Mouse (Mus musculus): ENCODE results near the gene Galnt7.
A peak's percentile ranks its signal among the peaks of the same experiment; 100 is the strongest.

Galnt7 gene

DNA sequence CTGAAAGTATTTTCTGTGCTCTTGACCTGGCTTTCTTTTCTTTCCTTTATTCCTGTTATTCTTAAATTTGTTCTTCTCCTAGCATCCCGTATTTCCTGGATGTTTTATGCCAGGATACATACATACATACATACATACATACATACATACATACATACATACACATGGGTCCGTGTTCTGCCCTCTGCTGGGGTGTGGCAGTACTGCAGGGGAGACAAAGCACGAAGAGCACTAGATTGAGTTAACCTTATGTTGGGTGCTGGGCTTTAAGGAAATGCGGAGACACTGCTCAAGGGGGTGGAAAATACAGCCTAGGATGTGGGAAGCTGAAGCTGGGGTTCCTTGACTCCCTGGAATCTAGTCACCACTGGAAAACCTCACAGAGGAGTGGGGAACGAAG, 149.2 kb downstream of the Galnt7 start:
- no peak for DNase-seq (ENCODE audit: extremely low read depth, low read depth)

DNA sequence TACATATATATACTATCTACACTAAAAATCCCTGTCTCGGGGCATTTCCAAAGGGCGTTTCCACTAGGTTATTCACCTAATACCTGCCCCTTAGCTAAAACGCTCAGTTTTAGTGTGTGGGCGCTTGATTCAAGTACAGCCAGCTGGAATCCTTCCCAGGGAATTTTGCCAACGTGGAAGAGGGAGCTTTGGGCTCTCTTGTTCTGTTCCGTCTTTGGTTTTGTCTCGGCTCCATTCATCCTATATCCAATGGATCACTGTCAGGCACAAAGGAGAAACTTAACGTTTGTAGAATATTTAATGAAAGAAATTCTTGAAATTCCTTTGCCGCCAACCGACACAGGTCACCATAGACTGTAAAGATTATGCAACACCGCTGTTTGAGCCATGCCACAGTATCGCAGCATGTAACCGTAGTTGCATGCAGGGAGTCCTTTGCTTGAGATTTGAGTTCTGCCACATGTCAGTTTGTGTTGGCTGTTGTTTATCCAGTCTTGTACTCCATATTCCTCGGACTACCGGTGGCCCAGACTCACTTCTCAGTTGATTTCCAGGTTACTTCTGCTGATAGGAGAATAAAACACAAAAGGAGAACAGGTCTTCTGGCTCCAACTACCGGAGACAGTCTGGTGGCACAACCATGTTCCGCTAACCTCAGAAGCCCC, 153.9 kb downstream of the Galnt7 start:
- no peak for DNase-seq (ENCODE audit: extremely low read depth, low read depth)

DNA sequence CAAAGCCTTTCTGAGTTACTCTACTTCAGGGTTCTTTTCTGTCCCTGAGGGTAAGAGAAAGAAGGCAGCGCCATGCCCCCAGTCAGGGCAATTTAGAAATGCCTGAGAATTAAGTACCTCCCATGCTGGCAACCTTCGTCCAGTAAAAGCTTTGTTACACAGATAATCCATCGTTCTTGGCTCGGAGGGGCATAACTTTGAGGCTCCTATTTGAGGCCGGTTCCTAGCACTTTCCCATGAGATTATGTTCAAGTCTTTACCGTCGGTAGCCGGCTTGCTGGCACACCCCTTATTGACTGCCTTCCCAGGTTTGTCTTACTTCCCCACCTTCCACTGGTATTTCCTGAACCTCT, 154.4 kb downstream of the Galnt7 start:
- DNase-seq (ENCODE audit: extremely low read depth, low read depth): no peak

DNA sequence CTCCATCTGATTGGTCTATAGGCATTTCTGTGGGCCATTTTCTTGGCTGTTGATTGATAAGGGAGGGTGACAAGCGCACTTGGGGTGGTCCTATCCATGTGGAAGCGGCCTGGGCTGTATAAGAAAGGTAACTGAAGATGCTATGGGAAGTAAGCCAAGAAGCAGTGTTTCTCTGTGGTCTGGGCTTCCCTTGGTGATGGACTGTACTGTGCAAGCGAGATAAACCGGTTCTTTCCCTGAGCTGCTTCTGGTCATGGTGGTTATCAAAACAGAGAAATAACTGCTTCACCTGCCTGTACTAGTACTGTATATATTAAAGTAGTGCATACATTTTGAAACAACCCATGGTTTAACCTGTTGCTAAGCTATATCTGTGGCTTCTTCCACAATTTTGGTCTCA, 161.0 kb downstream of the Galnt7 start:
- DNase-seq (ENCODE audit: extremely low read depth, low read depth): peak; percentile 76

DNA sequence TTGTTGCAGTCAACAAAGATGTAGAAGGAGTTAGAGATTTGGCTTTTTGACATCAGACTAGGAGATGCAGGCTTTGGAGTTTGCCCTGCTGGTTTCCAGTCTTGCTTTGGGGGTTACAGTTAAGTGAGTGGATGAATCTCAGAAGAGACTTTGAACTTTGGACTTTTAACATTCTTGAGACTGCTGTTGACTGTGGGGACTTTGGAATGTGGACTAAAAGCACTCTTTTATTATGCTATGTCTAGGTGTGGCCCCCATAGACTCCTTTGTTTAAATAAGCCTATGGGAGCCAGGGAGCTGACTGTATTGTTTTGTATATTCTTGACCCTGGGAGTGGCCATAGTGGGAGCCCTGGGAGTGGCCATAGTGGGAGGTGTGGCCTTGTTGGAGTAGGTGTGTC, 162.9 kb downstream of the Galnt7 start:
- DNase-seq (ENCODE audit: extremely low read depth, low read depth): no peak

DNA sequence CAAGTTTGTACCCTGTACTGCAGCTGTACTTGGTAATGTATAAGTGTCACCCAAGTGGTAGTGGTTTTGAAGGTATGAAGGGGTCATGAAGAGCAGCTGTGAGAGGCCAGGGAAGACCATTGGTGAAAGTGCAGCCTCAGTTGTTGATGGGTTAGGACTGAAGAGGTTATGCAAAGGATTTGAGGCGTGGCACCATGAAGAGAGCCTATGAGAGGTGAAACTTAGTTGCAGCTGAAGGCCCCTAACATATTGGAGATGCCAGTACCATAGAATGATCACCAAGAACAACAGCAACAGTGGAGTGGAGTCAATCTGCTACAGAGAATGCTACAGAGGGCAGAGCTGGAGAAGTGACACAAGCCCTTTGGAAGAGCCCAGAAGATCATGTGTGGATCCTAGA, 163.5 kb downstream of the Galnt7 start:
- no peak for DNase-seq (ENCODE audit: extremely low read depth, low read depth)

DNA sequence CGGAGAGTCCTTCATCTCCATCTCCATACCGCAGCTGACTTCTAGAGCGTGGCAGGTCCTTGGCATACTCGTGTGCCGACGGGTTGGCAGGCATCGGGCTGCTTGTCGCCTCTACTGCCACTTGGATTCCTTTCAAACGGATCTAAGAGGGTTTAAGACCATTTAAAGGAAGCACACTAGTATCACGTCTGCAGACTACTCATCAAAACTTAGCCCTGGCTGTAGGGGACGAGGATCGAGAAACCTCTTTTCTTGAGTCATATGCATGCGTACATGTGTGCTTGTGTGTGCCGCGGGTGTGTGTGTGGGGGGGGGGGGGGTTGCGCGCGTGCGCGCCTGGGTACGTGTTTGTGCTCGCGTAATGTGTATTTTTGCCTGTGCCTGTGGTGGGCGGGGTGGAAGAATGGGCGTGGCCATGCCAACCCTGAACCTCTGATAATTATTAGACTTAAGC, 164.5 kb downstream of the Galnt7 start:
- peak; percentile 63 for DNase-seq (ENCODE audit: extremely low read depth, low read depth)

DNA sequence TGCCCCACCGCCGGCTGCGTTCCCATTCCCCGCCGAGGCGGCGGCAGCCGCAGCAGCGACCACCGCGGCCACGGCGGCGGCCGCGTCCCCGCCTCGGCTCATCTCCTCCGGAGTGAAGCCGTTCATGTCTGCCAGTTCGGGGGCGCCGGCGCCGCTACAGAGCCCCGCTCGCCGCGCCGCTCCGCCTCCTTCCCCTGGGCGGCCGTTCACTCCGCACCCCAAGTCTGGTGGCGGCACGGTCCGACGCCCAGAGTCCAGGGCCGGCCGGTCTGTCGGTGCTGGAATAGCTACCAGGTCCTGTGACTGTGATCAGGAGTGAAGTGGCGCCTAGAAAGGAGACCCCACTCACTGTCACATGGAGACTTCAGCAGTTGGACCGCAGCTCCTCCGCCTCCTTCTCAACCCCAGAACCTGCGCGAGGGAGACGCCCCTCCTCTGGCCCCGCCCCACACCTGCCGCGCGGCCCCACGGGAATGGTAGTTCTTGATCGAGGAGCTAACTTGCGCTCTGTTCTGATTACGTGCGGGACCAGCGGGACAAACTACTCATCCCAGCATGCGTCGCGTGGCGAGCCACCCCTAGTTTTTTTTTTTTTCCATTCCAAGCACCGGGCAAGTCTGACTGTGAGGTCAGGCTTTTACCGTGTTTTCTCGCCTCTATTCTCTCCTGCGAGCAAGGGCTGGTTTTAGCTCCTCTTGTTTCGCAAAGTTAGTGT, 165.2 kb downstream of the Galnt7 start, which contains the start of gene Sap30:
Gene Sap30 (minus strand): TSS at position 420 of the 715 bp plus-strand sequence.
- DNase-seq (ENCODE audit: extremely low read depth, low read depth): peak; percentile 95

DNA sequence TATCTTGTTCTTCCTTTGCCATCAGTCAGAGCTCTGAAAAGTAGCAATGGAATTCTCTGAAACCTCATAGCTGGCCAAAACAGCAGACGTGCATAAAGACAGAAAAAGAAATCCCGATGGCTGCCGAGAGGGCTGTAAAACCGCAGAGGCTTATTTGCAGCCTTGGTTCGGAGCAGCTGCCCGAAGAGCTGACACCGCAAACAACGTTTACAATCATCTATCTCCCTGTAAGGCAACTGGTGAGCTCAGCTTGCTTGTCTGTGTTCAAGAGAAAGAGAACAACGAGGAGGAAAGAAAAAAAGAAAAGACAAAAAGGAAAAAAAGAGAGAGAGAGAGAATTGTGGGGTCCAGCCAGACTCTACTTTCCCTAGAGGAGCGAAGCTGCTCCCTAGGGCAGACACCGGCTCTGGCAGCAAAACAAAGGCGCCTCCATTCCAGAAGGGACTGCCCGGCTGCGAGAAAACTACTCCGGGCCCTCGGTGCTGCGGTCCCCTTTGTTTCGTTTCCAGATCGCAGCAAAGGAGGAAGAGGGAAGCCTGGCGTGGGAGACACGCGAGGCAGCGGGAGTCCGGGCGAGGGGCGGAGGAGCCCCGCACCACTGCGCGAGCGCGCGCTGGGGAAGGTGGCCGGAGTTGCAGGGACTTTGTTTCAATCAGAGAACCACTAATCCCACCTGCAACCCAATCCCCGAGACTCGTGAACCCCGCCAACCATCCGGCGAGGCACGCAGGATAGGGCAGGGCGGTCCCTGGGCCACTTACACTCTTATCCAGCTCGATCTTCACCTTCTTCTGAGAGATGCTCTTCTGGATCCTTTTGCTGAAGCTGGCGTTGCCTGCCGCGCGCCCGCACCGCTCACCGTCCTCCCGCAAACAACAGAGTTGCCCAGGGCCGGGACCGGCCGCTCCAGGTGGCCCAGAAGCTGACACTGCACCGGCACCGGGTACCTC, 166.1 kb downstream of the Galnt7 start:
- DNase-seq (ENCODE audit: extremely low read depth, low read depth): no peak

DNA sequence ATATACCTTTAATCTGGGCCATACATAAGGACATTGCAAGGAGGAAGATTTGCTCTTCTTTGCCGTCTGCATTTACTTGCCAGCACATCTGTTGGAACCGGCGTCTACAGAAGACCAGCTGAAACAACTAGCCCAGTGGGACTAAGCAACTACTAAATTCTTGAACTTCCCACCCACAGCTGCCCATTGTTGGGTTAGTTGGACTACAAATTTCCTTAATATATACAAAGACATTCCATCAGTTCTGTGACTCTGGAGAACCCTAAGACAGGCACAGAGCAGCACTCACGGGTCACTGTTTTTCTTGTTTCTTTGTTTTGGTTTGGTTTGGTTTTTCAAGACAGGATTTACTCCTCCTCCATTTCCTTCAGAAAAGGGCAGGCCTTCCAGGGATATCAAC, 172.2 kb downstream of the Galnt7 start:
- no peak for DNase-seq (ENCODE audit: extremely low read depth, low read depth)

DNA sequence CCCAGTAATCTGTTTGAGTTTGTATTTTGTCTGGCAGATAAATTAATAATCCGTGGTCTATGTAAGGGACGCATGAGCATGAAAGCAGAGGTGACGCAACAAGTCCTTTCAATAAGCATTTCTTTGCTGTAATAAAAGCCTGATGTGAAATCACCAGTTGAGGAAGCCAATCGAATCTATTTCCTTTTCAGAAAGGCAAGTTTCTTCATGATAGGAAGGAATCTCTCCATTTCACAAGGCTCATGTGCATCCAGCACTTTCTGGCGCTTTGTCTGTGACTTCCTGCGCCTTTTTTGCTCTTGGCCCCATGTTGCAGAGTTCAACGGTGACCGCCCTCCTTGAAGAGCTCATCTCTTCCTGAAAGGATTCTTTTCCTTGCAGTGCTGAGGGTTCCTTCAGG, 173.1 kb downstream of the Galnt7 start:
- no peak for DNase-seq (ENCODE audit: extremely low read depth, low read depth)

DNA sequence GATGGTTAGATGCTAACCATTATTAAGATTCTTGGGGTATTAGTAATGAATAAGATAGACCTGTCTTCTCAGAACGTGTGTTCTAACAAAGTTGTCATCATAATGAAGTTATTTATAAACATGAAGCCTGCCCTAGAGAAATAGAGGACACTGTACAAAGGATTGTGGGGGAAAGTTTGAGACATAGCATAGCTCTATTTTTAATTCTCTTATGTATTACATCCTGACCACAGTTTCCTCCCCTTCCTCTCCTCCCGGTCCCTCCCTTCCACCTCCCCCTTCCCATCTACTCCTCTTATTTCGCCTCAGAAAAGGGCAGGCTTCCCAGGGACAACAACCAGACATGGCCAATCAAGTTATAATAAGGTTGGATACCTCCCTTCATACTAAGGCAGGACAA, 174.4 kb downstream of the Galnt7 start:
- DNase-seq (ENCODE audit: extremely low read depth, low read depth): no peak

Data from MEL-GATA-1-ER (cell line).